Mouse (Mus musculus): Measurements from ENCODE around the gene Satb1. TPM values are rescaled to one million over a fixed set of nuclear protein-coding genes. Genes with fewer than 3 reads are reported as not detected.

Satb1 gene
- total RNA-seq, 2 experiments from 2014 or later, result 24.5 to 30.1 TPM

DNA sequence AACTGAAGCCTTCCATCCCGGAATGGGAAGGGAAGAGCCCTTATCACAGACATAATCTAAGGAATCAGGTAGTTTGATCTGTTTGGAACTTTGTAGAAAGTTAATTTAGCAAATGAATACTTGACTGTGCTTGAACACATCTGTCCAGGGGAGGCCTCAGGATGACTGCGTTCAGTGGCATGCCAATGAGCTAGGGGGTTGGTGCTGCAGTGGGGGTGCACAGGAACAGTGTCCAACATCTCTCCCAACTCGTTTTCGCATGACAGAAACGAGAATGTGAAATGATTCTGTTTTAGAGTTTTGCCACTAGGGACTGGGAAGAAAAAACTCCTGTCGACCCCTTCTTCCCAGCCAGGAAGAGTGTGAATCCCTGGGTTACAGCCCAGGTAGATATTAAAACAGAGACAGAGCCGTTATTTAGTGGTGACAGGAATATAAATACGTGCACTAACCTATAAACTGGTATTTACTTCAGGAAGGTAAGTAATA, 5.1 kb downstream of the Satb1 start:
- intact Hi-C loops (cut with DNase I), result no loop called here
- DNase-seq, result no peak

DNA sequence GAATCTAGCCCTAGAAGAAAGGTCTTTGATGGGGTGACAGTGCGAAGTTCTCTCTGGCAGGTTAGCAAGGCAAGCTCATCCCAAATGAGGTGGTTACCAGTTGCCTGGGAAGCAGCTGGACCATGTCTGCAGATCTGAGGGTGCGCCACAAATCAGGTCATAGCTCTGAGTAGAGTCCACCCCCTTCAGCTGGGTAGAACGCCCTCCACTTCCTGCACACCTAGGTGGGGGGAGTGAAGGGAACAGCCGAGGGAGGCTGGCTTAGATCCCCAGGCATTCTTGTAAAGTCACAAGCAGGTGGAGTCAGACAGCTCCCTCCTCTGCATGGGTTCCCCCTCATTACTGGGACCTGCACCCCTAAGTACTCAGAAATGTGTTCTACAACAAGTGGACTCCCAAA, 6.6 kb downstream of the Satb1 start:
- intact Hi-C loops (cut with DNase I), result no loop called here
- no peak for DNase-seq

- intact Hi-C loops (cut with DNase I), result no loop called here
- DNase-seq, result no peak
Observed at GRCm38 (mm10) chr17:51814301-51814700, 18.8 kb downstream of the Satb1 start.

DNA sequence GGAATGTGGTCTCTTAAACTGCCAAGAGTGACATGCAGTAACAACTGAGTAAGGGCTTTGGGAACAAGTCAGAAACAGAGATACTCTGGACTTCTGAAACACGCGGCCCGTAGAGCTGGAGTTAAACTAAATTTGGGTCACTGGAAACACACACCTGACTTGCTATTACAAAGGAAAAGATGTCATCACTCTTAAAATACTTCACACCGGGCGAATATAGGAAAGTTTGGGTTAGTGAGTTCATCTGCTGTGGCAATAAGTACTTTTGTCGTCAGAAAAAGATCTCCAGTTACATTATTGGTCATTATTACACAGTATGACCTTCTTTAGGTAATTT, 19.3 kb downstream of the Satb1 start:
- intact Hi-C loops (cut with DNase I), result no loop called here
- no peak for DNase-seq

GRCm38 (mm10) chr17:51812942-51813783, 19.9 kb downstream of the Satb1 start:
- DNase-seq, result peak; percentile 62 to 63
- intact Hi-C loops (cut with DNase I), result no loop called here

- intact Hi-C loops (cut with DNase I), result no loop called here
- peak; percentile 23 to 37 for DNase-seq
Observed at GRCm38 (mm10) chr17:51812261-51812941, 20.7 kb downstream of the Satb1 start.

DNA sequence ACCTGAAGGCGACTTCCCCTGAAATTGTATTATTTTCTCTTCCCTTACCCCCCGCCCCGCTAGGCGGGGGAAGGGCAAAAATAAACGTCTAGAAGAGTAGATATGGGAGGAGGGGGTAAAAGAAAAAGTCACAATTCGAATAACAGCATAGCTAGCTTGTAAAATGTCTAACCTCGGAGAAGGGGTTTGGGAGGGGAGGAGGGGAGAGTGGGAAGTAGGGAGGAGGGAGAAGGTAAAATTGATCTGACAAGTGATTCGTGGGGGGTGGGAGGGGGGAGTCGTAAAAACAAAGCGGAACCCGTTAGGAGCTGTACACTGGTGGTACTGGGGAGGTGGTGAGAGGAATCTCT, 21.2 kb downstream of the Satb1 start:
- DNase-seq, result no peak
- intact Hi-C loops (cut with DNase I), result no loop called here

DNA sequence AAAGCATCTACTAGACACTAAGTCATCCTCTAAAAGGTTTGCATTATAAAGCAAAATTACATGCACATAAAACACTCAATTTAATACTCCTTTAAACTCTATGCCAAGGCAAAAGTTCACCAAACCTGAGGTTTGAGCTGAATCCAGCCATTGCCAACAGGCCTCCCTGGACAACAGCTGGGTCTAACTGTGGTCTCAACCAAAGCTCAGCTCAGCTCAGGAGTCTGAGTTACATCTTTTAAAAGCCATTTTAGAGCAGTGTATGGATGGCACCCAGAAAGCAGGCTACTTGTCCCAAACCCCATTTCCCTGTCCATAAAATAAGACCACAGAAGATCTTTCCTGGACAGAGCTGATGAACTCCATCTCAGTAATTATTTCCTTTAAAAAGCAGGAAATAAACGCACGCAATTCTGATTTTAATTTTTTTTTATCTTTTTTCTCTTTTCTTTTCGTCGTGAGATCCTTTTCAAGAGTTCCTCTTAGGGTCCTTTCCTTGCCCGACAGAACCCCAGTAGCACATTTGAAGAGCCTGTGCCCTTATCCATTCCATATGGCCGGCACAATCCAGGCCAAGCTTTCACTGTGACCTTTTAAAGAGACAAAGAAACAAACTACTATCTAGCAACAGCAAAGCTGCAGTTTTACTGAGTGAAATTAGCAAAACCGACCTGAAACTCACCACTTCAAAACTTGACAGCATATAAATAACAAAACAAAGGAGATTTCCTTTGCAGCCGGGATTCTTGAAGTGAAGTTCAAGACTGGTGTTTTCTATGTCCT, 21.8 kb downstream of the Satb1 start:
- DNase-seq, result peak; percentile 68 to 74
- intact Hi-C loops (cut with DNase I), result no loop called here

DNA sequence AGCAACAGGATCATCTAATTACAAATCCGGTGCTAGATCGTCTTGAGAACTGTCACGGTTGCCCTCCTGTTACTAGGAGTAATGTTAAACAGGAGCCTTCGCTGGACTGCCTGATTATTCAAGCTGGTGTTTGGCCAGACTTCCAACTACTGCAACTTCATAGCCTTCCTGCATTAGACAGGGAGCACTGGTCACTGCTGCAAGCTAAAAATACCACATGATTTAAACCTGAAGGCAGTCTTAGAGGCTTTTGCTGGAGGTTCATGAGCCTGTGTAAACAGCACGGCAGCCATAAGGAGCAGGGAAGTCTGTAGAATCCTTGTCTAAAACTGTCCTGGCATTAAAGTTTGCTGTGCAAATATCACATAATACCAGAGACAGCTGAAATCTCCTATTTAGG, 25.7 kb downstream of the Satb1 start:
- DNase-seq, result no peak
- intact Hi-C loops (cut with DNase I), result no loop called here

GRCm38 (mm10) chr17:51806124-51806960, 26.7 kb downstream of the Satb1 start:
- intact Hi-C loops (cut with DNase I), result no loop called here
- DNase-seq, result no peak

DNA sequence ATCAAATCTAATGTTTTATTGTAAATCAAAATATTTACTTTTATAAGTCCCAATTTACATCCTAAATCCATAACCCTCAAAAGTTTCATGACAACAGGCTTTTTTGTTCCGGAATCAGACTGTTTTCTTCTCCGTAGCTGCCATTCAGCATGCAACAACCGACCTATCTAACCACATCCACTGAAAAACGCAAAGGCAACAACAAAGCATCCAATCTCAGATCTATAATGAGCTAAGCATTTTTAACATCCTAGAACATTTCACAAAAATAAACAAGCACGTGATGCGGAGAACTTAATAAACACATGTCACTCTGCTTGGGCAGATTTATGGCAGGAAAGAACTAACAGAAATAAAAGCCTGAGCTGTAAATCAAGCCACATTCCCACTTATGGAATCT, 32.9 kb downstream of the Satb1 start:
- no peak for DNase-seq
- intact Hi-C loops (cut with DNase I), result no loop called here

GRCm38 (mm10) chr17:51796459-51796858, 36.6 kb downstream of the Satb1 start:
- DNase-seq, result no peak
- intact Hi-C loops (cut with DNase I), result no loop called here

- intact Hi-C loops (cut with DNase I), result no loop called here
- no peak for DNase-seq
Observed at GRCm38 (mm10) chr17:51791226-51791625, 41.9 kb downstream of the Satb1 start.

GRCm38 (mm10) chr17:51790387-51791060, 42.6 kb downstream of the Satb1 start:
- no peak for DNase-seq
- intact Hi-C loops (cut with DNase I), result no loop called here

DNA sequence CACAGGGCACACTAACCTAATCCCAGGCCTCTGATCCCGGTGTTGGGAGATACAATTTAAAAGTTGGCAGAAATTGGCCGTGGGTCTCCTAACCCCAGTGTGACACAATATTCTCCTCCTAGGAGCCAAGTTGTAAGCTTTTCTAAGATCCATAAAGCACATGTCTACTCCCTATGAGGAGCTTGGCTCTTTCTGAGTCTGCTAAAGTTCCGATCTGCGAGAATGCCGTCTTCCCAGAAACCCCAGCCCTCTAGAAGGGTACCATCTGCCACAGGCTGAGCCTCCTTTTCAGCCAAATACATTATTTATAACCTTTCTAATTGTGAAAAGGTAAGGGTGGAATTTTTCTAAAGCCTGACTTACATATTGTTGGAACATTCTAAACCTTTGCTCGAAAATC, 43.3 kb downstream of the Satb1 start:
- no peak for DNase-seq
- intact Hi-C loops (cut with DNase I), result no loop called here

DNA sequence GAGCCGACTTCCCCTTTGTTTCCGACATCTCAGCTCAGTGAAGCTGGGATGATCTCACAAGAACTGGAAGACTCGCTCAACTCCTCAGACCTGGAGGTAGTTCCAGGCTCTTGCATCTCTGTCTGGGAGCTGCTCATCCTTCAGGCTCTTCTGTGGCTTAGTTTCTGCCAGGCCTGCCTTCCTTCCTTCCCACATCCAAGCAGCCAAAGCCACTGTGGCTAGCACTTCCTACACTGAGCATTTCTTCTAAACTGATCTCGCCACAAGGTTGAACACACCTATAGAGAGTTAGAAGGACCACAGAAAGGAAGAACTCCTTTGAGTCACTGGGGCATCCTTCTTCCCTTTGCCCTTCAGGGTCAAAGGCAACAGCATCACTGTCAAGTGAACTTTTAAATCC, 44.0 kb downstream of the Satb1 start:
- DNase-seq, result no peak
- intact Hi-C loops (cut with DNase I), result no loop called here

- intact Hi-C loops (cut with DNase I), result no loop called here
- no peak for DNase-seq
Observed at GRCm38 (mm10) chr17:51787955-51788354, 45.1 kb downstream of the Satb1 start.

DNA sequence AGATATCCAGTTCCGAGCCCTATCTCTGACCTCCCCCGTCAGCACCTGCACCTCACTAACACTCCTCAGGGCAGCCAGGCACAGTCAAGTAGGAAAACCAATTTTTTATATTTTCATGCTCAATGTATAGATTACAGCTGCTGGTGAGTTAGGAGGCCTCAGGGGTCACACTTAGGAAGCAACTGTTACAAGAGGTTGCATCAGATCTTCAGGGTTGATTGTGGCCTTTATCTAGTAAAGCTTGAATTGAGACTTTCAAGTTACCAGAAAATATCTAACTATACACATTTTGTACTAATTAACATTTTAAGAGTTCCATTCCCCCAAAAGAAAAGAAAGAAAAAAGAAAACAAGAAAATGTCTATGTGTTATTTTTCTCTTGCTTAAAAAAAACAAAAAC, 47.0 kb downstream of the Satb1 start:
- intact Hi-C loops (cut with DNase I), result no loop called here
- DNase-seq, result no peak

DNA sequence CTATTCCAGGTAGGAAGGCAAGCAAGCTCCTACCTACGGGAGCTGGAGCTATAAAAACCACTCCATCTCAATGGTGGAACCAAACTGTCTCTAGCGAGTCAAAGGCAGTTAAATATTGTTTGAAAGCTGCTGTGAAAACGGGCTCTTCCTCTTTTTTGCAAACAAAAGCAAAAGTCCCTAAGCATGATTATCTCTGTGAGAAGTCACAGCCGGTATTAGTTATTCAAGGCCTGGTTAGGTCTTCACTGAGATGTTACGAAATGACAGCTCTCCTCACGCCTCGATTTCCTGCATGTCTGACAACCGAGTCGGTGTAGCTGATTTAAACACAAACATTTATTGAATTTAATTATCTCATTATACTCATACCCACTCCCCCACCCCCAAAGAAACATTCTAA, 48.2 kb downstream of the Satb1 start:
- intact Hi-C loops (cut with DNase I), result loop anchor here (5.0 kb wide), 1 partner anchor 973 kb away; no protein-coding TSS in a partner anchor
- DNase-seq, result no peak
